Mouse (Mus musculus) midbrain, embryonic 14.5 days (tissue): ENCODE results near the gene Atp2a2. TPM values are rescaled to one million over a fixed set of nuclear protein-coding genes. Genes with fewer than 3 reads are reported as not detected.
"Not testable (repeated sequence)": the region's sequence is repeated elsewhere in the genome, so short reads cannot be mapped to it uniquely, and the experiment has no call there.

Experiments used
- ATAC-seq: fragments of 200-750 bp; cut with Nextera tagmentation; 2 replicates; pipeline ENCODE4 v1.8.0; 2017; ENCODE audit warnings: moderate number of reproducible peaks, moderate library complexity; ENCODE audit not compliant: low FRiP score, low TSS enrichment
- DNase-seq: peaks from one replicate; pipeline ENCODE4 v3.0.0-alpha.2; 2015
- H3K27ac ChIP-seq: fragments of 300-500 bp; sonication (generic); replicated peaks from 2 replicates; pipeline ENCODE4 v1.5.1; 2014; ENCODE audit warnings: mild to moderate bottlenecking, low read depth, low read length, moderate library complexity
- H3K27me3 ChIP-seq: fragments of 300-500 bp; sonication (generic); 2 replicates; pipeline ENCODE4 v1.6.1; 2014; ENCODE audit warnings: low read length, control low read depth, mixed read lengths; ENCODE audit not compliant: control insufficient read depth, insufficient read depth
- H3K36me3 ChIP-seq: fragments of 300-500 bp; sonication (generic); 2 replicates; pipeline ENCODE4 v1.6.1; 2014; ENCODE audit warnings: low read length, control low read depth; ENCODE audit not compliant: control insufficient read depth, insufficient read depth
- H3K4me1 ChIP-seq: fragments of 300-500 bp; sonication (generic); 2 replicates; pipeline ENCODE4 v1.6.1; 2014; ENCODE audit warnings: mild to moderate bottlenecking, antibody characterized with exemption, low read length, control low read depth; ENCODE audit not compliant: control insufficient read depth, insufficient read depth
- H3K4me2 ChIP-seq: fragments of 300-500 bp; sonication (generic); 2 replicates; pipeline ENCODE4 v1.6.1; 2014; ENCODE audit warnings: mild to moderate bottlenecking, low read length, moderate library complexity
- H3K4me3 ChIP-seq: fragments of 300-500 bp; sonication (generic); replicated peaks from 2 replicates; pipeline ENCODE4 v1.5.1; 2014; ENCODE audit warnings: low read depth, low read length
- H3K9ac ChIP-seq: fragments of 300-500 bp; sonication (generic); replicated peaks from 2 replicates; pipeline ENCODE4 v1.6.1; 2014; ENCODE audit warnings: mild to moderate bottlenecking, low read length, moderate library complexity
- H3K9me3 ChIP-seq: fragments of 300-500 bp; sonication (generic); 2 replicates; pipeline ENCODE4 v1.6.1; 2016; ENCODE audit warnings: low read length, control low read depth, mixed read lengths; ENCODE audit not compliant: control insufficient read depth
- WGBS: fragments of 180-500 bp; shearing (Covaris S2); extraction: QIAGEN DNeasy Blood & Tissue Kit; methylation state at CpG from one replicate; pipeline ENCODE4 v1.1.7; 2014; 5-methylcytosine and 5-hydroxymethylcytosine counted together
- polyA plus RNA-seq: library from polyadenylated mRNA; unstranded; fragments of >200 nt; fragmentation: Nextera tagmentation; extraction: Ambion mirVana; gene quantifications from 2 replicates; pipeline ENCODE4 v1.2.1, GENCODE M21; 2014

Gene Atp2a2
- polyA plus RNA-seq, 1 experiment from 2014 or later, result 59.3 TPM

DNA sequence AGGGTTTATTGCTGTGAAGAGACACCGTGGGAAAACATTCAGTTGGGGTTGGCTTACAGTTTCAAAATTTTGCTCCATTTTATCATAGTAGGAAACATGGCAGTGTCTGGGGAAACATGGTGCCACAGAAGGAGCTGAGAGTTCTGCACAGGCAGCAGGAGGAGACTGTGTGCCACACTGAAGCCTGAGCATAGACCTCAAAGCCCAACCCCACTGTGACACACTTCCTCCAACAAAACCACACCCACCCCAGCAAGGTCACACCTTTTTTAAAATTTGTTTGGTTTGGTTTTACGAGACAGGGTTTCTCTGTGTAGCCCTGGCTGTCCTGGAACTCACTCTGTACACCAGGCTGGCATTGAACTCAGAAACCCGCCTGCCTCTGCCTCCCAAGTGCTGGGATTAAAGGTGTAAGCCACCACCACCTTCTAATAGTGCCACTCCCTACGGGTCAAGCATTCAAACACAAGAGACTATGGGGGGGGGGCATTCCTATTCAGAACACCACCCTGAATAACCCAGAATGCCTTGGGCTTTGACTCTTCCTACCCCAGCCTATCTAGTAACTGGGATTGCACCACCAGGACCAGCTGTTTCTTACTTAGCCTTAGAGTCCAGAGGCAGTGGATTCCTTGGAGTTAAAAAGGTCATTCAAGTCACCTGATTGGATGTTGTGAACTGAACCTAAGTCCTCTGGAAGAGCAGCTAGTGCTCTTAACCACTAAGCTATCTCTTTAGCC lies 71.8 kb downstream of the Atp2a2 start:
- Histone ChIP-seq H3K4me1 (no peaks in the 10 kb centered on the region), H3K27ac (no peak overlapping the region), H3K9me3 (no peaks in the 10 kb centered on the region), H3K36me3 (peaks cover 71% of the 10 kb centered on the region), H3K9ac (no peak overlapping the region), H3K27me3 (no peaks in the 10 kb centered on the region), H3K4me2 (no peak overlapping the region), H3K4me3 (no peak overlapping the region)
- 93% methylated on average over 4 of the region's 4 CpGs for WGBS
- no peak for ATAC-seq
- DNase-seq, result no peak

DNA sequence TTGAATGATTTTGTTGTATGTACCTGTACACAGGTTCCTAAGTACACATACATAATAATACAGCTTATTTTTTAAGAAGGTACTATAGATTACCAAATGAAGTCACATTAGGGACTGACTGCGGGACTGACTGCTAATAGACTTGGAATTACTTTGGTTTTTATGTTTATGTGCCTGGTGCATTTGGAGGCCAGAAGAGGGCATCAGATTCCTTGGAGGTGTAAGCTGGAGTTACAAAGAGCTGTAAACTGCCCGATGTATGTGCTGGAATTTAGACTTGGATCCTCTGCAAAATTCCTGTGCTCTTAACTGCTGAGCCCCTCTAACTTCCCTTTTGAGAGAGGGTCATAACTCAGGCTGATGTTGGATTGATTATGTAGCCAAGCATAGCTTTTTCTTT lies 76.5 kb downstream of the Atp2a2 start:
- H3K36me3 ChIP-seq, result peaks cover 25% of the 10 kb centered on the region
- H3K9me3 ChIP-seq, result no peaks in the 10 kb centered on the region
- H3K27ac ChIP-seq, result no peak overlapping the region
- 87% methylated on average over 2 of the region's 2 CpGs for WGBS
- no peaks in the 10 kb centered on the region for H3K27me3 ChIP-seq
- no peak overlapping the region for H3K4me3 ChIP-seq
- no peak overlapping the region for H3K4me2 ChIP-seq
- no peak for DNase-seq
- H3K9ac ChIP-seq, result no peak overlapping the region
- peaks cover 11% of the 10 kb centered on the region; the same call in 1 of the 2 replicates for H3K4me1 ChIP-seq
- ATAC-seq, result no peak

DNA sequence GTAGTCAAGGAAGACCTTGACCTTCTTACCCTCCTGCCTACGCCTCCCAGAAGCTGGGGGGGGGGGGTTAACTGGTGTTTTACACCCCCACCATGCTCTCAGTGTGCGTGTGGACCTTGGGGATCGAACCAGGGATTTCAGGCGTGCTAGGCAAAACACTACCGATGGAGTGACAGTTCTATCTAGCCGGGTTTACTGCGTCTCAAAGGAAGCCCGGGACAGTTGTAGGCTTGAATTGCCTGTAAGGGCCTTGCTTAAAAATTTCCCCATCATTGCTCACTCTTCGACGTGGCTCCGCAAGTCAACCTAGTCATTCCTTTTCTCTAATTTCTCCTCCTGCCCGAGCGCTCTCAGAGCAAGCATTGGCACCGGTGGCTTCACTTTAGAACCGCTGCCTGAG lies 78.9 kb downstream of the Atp2a2 start:
- peak overlapping the region; percentile 79 for H3K9ac ChIP-seq
- ATAC-seq (no peak), DNase-seq (no peak)
- no peaks in the 10 kb centered on the region for H3K9me3 ChIP-seq
- no peaks in the 10 kb centered on the region for H3K27me3 ChIP-seq
- WGBS, result 33% methylated on average over 15 of the region's 15 CpGs
- peak overlapping the region; percentile 83 for H3K4me2 ChIP-seq
- H3K27ac ChIP-seq, result no peak overlapping the region
- peaks cover 3% of the 10 kb centered on the region for H3K36me3 ChIP-seq
- H3K4me1 ChIP-seq, result peaks cover 11% of the 10 kb centered on the region; the same call in 1 of the 2 replicates
- H3K4me3 ChIP-seq, result peak overlapping the region; percentile 98

DNA sequence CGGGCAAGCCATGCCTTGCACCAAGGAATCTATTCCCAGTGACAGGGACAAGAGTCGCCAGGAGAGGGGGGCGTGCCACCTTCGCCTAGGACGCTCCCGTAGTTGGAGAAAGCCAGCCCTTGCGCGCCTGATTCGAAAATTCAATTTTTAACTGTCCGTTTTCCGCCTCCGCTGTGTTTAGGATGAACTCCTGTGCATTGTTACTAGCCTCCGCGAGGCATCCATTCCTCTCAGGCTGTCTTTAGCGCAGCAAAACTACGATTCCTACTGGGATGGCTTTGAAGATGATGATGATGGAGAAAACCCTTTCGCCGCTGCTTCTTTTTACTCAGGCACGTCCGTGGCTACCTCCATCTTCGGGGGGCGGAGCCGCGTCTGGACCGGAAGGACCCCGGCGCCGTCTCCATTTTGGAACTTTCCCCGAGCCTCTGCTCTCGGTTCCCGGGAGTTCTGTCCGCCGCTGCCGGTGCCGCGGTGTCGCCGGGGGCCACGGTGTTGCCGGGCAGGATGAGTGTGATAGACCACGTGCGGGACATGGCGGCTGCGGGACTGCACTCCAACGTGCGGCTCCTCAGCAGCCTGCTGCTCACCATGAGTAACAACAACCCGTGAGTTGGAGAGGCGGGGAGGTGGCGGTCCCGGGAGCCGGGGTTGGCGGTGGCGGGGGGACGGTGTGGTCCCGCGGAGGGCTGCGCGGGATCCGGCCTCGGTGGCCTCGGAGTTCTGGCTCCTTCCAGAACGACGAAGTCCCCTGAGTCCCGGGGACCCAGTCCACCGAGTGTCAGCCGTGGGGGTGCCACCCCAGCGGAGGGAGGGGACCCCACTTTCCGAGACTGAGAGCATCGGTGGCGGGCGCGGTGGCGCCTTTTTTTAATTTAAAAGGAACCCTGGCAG lies 79.7 kb downstream of the Atp2a2 start:
- peak overlapping the region; percentile 98 for H3K4me3 ChIP-seq
- peak overlapping the region; percentile 96 for H3K27ac ChIP-seq
- peak overlapping the region; percentile 83 for H3K4me2 ChIP-seq
- no peaks in the 10 kb centered on the region for H3K36me3 ChIP-seq
- peak overlapping the region; percentile 79 for H3K9ac ChIP-seq
- DNase-seq, result peak; percentile 95
- no peaks in the 10 kb centered on the region for H3K9me3 ChIP-seq
- peak; percentile 85 for ATAC-seq
- under 1% methylated on average over 73 of the region's 73 CpGs for WGBS
- peaks cover 11% of the 10 kb centered on the region; the same call in 1 of the 2 replicates for H3K4me1 ChIP-seq
- no peaks in the 10 kb centered on the region for H3K27me3 ChIP-seq

DNA sequence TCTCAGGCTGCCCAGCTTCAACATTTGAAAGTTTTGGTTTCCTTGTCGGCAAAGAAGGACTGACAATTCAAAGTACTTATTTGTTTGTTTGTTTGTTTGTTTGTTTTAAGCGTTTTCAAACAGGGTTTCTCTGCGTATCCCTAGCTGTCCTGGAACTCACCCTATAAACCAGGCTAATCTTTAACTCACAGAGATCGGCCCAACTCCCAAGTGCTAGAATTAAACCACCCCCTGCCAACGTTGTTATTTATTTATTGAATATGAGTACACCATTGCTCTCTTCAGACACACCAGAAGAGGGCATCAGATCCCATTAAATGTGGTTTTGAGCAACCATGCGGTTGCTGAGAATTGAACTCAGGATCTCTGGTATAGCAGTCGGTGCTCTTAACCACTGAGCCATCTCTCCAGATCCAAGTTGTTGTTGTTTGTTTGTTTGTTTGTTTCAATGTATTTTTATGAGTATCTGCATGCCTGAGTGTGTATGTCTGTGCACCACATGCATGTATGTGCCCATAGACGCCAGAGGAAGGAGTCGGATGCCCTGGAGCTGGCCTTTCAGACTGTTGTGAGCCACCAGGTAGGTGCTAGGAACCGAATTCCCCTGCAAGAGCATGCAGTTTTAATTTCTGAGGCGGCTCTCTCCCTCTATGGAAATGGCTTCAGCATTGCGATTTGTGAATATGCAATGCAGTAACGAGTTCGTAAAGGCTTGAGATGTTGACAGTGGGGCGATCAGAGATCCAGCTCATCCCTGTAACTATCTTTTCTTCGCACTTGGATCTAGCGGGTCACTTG lies 80.6 kb downstream of the Atp2a2 start, which contains the start of gene Anapc7:
TSS of gene Anapc7 (plus strand) at position 423 of the 798 bp plus-strand sequence.
- DNase-seq (peak; percentile 30), ATAC-seq (peak; percentile 27; the same call in 1 of the 2 replicates)
- 25% methylated on average over 17 of the region's 17 CpGs for whole genome bisulfite sequencing
- Histone ChIP-seq H3K36me3 (no peaks in the 10 kb centered on the region), H3K27me3 (no peaks in the 10 kb centered on the region), H3K9me3 (no peaks in the 10 kb centered on the region), H3K9ac (peak within 1 kb of the TSS; percentile 79), H3K4me3 (peak within 1 kb of the TSS; percentile 98), H3K4me2 (peak within 1 kb of the TSS; percentile 83), H3K27ac (peak within 1 kb of the TSS; percentile 96), H3K4me1 (peaks cover 11% of the 10 kb centered on the region; the same call in 1 of the 2 replicates)

- not testable (repeated sequence) for H3K36me3 ChIP-seq, H3K27me3 ChIP-seq, ATAC-seq, H3K9me3 ChIP-seq, H3K27ac ChIP-seq, H3K9ac ChIP-seq, H3K4me3 ChIP-seq, DNase-seq, H3K4me2 ChIP-seq
- WGBS, result 72% methylated on average over 4 of the region's 4 CpGs
- peaks cover 11% of the 10 kb centered on the region; the same call in 1 of the 2 replicates for H3K4me1 ChIP-seq
These were observed 81.3 kb downstream of the Atp2a2 start for GRCm38 (mm10) chr5:122420676-122421075.

DNA sequence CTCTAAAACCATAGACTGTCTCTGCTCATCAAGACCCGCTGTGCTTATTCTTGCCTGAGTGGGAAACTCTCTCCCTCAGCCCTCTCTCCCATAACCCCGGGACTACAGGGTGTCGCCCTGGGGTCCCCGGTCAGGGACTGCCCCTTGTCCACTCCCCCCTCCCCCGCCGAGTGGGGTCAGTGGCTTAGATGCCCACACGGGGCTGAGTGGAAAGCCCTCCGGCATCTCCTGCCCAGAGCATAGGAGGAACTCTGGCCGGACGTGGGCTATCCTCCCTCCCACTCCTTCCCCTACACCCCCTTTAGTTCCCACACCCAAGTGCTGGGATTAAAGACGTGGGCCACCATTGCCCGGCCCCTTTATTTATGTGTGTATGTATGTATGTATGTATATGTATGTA lies 86.6 kb downstream of the Atp2a2 start:
- DNase-seq, result no peak
- Histone ChIP-seq H3K9me3 (no peaks in the 10 kb centered on the region), H3K27ac (no peak overlapping the region), H3K9ac (no peak overlapping the region), H3K27me3 (no peaks in the 10 kb centered on the region), H3K36me3 (no peaks in the 10 kb centered on the region), H3K4me2 (no peak overlapping the region), H3K4me1 (no peaks in the 10 kb centered on the region), H3K4me3 (no peak overlapping the region)
- no peak for ATAC-seq
- 89% methylated on average over 12 of the region's 12 CpGs for WGBS

DNA sequence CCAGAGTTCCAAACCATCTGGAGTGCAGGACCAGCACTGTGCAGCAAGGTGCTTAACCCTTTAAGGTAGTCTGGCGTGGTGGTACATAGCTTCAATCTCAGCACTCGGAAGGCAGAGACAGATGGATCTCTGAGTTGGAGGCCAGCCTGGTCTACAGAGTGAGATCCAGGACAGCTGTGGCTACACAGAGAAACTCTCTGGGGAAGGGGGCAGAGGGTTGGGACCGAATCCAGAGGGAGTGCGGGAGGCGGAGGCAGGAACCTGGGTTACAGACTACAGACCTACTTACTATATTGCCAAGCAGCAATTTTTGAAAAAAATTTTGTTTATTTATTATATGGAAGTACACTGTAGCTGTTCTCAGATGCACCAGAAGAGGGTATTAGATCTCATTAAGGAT lies 87.7 kb downstream of the Atp2a2 start:
- Histone ChIP-seq H3K4me3 (no peak overlapping the region), H3K4me1 (no peaks in the 10 kb centered on the region), H3K9me3 (no peaks in the 10 kb centered on the region), H3K27me3 (no peaks in the 10 kb centered on the region), H3K36me3 (peaks cover 6% of the 10 kb centered on the region; the same call in 1 of the 2 replicates), H3K9ac (no peak overlapping the region), H3K4me2 (no peak overlapping the region), H3K27ac (no peak overlapping the region)
- 96% methylated on average over 5 of the region's 5 CpGs for WGBS
- DNase-seq, result no peak
- ATAC-seq, result no peak
